Mouse (Mus musculus) left cerebral cortex, adult 9 months (tissue): ENCODE data around the gene Tctex1d2.
A peak's percentile ranks its signal among the peaks of the same experiment; 100 is the strongest.

ENCODE experiments used
- DNase-seq, 2 experiments: peaks; one replicate each; pipeline ENCODE4 v3.0.0; 2022; ENCODE audit warnings: low spot score in 2 of 2

The Tctex1d2 gene

DNA sequence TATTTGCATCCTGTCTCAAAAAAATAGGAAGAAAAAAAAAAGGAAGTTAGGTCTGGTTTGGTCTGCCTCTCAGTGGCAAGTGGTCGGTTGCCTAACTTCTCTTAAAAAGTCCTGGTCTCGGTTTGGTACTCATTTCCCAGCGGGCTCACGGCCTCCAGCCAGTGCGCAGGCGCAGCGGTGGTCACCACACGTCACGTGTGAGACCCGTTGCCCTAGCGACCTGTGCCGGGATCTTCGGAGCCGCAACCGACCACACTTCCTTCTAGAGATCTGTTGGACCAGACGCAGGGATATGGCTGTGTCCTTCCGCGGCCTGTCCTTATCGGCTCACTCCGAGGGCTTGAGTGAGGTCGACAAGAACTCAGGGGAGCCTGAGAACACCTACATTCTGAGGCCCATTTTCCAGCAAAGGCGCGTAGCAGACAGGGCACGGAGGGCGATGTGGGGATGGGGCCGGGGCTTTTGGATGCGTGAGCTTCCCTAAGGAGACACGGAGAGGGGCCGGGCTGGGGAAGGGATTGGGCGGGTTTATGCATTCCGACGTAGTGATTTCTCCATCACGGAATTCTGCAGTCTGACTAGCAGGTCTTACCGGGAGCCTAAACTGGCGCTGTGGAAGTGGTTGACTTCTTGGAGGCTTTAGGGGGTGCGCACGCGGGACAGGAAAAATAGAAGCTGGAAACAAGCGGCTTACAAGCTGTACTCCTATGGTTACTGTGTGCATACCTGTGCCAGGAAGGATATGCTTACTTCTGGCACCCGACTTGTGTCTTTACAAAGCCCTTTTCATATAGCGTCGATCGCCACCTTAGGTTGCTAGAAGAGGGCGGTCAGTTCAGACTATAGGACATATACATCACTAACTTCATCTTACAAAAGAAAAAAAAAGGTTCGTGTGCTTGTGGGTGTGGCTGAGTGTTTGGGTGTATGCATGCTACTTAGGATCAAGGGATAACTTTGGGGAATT is at the start of gene Tctex1d2:
Tctex1d2 (plus strand) TSS at position 186 of the 967 bp plus-strand sequence.
- peak; percentile 87 to 93 for DNase-seq

DNA sequence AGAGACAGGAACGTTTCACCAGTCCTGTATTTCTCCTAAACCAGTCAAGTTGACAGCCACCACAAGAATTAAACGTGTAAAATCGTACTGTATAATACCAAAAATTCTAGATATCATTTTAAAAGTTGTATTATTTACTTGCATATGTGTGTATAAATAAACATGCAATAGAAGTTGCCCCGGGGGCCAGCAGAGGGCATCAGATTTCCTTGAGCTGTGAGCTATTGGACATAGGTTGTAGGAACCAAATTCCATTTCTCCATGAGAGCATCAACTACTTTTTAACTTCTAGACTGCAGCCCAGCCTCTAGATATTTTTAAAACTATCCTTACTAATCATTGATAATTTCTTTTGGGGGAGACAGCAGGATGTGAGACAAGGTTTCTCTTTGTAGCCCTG is 48.2 kb upstream of the Tctex1d2 start:
- peak in 1 of 2 experiments; percentile 28 for DNase-seq

DNA sequence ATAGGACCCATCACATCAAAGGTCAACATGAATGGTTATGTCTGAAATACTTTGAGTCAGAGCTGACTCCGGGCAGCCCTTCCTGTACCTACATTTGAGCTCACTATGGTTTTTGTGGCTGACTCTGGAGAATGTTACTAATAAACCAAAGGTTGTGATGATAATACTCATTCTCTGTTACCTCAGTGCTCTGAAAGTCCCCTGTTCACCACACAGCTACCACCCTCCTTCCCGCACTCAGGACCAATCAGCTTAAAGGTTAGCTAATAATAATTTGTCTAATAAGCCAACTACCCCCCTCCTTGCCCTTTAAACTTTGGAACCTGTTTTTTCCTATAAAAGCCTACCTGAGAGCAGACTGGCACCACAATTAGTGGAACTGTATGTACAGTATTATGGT is 39.9 kb upstream of the Tctex1d2 start:
- DNase-seq: no peak

DNA sequence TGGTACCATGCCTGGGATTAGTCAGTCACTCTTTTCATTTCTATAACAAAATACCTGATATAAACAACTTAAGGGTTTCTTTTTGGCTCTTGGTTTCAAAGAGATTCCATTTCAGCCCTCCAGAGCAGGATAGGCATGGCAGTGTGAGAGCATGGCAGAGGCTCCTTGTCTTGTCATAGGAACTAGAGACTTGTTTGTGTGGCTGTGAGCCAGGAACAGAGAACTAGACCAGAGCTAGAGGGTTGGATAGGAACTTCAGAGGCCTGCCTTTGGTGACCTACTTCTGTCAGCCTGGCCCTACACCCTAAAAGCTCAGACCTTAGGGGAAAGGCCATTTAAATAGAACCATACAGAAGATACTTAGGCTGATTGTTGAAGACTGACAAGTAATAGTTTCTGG is 36.6 kb upstream of the Tctex1d2 start:
- no peak for DNase-seq

DNA sequence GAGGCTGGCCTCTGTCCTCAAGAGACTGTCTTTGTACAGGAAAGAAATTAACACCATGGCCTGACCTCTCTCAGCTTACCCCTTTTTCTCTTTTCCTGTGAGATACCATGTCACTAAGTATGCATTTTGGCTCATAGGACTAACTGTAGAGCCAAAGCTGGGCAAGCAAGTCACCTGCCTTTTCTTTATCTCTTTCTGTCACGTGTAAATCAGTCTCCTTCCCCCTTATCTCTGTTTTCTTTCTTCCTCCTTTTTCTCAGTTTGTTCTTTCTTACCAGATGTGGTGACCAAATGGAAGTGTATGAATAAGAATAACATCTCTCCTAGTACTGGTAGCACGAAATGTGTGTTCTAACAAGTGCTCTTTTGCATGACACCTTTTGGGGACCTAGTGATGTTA is 34.6 kb upstream of the Tctex1d2 start:
- DNase-seq: no peak

DNA sequence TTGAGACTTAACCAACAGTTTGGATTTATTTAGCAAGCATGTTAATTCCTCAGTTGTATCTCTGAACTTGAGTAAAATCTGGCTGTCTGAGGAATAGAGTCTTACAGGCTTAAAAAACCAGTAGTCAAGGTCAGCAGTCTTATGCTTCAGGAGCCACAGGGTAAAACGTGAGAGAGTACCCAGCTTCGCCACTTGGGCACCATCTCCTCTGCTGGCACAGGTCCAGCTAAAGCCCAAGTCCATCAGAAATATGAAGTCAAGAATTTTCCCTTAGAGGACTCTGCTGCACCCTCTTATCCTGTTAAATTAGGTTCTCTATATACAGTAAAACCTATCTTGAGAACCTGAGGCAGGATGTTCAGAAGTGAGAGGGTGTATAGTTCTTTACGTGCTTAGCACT is 32.7 kb upstream of the Tctex1d2 start:
- no peak for DNase-seq

DNA sequence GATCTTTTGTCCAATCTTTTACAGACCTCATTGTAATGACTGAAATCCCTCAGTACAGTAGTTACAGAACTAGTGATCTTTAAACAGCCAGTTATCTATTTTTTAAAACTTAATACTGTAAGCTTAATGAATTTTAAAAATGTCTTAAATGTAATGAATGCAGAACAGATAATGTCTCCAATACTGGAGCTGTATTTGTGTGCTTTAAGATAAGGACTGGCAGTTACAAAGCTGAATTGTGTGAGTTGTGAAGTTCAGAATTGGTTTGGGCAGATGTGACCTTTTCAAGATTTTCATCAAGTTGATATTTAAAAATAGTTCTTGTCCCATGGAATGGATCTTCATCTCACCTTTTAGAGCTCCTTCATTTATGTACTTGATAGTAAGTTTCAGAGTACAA is 30.5 kb upstream of the Tctex1d2 start:
- no peak for DNase-seq

DNA sequence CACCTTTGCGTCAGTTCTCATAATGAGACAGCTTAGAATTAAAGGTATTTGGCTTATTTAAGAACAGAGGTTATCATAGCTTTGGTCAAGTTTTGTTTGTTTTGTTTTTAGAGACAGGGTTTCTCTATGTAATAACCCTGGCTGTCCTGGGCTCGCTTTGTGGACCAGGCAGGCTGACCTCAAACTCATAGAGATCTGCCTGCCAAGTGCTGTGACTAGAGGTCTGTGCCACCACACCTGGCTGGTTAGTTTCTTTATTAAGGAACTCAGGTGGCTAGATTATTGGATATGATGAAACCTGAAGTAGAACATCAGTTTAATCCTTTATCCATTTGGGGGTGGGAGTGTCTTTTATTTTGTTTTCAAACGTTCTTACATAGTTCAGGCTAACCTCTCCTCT is 29.7 kb upstream of the Tctex1d2 start:
- DNase-seq: no peak

DNA sequence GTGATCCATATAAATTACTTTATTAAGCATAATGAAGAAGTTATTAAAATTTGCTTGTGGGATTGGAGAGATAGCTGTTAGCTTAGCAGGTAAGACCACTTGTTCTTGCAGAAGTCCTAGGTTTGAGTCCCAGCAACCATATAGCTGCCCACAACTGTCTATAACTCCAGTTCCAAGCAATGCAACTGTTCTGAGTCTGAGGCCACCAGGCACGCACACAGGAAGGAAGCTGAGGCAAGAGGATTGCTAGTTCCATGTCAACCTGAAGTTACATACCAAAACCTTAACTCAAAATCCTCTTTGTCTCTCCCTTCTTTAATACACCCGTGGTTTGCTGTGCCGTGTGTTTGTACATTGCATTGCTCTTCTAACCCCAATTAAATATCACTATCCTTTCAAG is 28.6 kb upstream of the Tctex1d2 start:
- no peak for DNase-seq

DNA sequence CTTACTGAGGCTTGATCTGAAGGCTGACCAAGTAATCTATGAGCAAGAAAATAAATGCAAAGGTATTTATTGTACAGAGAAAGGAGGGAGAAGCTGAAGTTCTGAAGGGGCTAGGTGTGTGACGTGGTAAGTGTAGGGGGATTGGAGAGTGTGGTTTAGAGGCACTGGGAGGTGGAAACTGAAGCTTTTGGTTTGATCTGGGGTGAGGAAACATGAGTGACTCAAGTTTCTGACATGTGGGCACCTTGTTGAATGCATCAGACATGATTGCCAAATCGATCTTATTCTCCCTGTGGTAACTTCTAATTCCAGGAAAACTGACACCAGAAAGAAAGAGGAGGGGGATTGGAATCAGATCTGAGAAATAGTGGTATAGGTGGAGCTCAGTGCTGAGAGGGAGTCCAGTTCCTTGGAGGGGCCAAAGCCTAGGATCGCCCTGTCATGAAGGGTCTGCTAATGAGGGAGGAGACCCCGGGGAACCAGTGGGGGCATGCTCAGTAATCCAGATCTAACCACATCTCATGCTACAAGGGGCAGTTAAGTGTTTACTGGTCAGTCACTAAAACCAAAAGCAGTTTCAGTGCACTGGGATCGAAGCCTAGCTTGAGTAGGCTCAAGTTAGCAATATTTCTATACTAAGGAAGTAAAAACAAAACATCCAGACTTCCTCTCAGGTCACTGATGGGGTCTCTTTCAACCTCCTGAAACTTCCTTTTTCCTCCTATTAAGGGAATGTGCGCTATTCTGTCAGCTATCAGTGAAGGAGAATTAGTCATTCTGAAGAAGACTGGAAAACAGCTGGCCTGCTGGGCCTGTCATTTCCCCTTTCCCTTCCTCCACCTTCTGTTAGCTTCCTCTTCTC is 23.6 kb upstream of the Tctex1d2 start:
- no peak for DNase-seq

DNA sequence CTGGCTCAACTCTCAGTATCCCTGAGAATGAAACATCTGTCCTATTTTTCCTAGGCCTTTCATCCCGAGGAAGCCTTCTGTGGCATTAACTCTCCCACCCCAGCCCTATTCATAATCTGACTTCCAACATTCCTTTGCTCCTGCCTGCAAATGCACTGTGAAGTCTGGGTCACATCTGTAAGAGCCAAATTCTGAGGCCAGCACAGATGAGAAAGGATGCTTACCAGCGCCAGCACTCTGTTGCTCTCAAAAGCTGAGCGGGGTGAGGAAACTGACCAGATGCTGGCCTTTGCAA is 23.0 kb upstream of the Tctex1d2 start:
- DNase-seq: no peak

DNA sequence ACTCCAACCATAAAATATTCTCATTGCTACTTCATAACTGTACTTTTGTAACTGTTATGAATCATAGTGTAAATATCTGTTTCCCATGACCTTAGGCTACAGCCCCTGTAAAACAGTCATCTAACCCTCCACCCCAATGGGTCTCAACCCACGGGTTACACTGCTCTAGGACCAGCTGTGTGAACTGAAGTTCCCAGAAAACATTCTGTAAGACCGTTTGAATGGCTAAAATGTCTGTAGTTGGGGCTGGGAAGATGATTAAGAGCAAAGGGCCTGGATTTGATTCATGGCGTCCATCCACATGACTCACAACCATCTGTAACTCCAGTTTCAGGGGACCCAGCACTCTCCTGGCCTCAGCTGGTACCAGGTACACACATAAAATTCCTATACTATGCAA is 21.3 kb upstream of the Tctex1d2 start:
- no peak for DNase-seq

DNA sequence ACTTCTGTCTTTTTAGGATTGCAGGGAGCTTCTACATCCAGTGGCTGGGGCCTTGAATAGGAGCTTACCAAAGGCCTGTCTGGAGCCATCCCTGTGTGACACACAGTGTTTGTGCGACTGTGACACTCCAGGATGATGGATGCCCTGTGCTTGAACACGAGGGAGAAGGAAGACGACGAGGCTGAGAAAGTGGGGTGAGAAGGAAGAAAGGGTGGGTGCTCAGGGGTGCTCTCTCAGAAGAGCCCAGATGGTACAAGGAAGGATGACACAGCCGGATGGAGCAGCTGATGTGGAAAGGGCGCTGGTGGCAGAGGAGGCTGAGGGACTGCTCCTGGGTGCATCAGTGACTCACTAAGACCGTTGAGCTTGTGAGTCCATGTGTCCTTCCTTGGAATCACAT is 19.2 kb upstream of the Tctex1d2 start, which contains the start of gene Tm4sf19:
Tm4sf19 (plus strand) TSS at position 240 of the 400 bp plus-strand sequence.
- DNase-seq: no peak

DNA sequence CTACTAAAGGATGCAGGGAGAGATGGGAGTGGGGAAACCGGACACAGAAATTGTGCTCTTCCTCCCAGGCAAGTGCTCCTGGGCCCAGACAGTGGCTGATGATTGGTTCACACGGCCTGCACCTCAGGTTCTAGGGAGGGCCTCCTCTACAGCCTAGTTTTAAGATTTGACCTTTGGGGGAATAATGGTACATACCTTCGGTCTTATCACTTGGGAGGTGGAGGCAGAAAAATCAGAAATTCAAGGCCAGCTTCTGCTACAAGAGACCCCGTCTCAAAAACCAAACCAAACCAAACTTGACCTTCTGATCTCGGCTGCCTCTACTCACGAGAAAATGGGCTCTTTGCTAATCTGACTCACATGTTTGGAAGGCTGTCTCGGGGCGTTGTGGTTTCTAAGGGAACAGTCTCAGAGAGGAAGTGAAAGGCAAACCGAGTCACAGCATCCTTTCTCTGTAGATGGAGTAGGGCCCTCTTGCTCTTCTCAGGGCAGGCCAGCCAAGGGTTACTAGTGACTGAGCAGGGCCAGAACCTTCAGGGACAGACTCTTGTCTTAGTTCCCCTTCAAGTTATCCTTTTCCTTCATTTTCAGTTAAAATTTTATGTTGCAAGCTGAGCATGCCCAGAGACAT is 18.1 kb upstream of the Tctex1d2 start:
- no peak for DNase-seq

DNA sequence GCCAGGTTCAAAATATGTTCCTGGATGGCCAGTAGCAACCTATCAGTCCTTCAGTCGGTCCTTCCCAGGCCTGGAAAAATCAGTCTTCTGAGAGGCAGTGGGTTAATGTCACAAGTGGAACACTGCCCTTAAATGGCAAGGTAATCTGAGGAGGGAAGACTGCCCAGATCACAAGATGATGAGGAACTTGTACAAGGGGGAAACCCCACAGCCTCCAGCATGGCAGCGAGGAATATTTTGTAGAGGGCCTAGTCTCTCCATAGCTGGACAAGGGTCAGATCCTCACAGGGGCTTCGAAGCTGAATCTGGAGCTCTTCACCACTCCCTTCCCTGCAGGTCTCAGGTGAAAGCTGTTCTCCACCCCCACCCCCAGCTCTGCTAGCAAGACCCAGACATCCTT is 16.7 kb upstream of the Tctex1d2 start:
- DNase-seq: no peak

DNA sequence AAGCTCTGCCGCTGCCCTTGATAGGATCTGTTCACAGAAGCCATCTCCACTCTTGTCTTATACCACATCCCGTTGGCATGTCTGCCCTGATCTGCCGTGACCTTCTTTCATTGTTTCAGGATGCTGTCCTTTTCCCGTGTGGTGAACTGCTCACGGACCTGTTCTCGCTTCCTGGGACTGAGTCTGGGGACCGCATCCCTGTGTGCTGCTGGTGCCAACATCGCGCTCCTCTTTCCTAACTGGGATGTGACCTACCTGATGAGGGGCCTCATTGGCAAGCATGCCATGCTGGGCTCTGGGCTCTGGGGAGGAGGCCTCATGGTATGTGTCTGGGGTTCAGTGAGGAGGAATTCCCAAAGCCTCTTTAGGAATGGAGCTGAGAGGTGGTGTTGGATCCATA is 13.8 kb upstream of the Tctex1d2 start:
- DNase-seq: no peak

DNA sequence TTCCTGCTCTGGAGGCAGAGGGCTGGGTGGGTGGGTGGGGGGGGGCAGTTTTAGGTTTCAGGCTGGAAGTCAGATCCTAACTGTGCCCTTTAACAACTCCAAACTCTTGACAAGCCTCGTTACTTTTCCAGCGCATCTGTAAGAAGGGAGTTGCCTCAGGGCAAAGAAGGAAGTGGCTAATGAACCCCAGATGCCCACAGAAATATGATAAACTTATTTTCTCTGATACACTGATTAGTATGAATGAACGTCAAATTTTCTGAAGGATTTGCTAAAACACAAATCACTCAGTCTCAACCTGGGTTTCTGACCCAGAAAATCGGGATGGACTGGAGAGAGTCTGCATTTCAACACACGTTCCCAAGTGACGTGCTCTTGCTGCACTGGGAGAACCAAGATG is 12.8 kb upstream of the Tctex1d2 start:
- no peak for DNase-seq

DNA sequence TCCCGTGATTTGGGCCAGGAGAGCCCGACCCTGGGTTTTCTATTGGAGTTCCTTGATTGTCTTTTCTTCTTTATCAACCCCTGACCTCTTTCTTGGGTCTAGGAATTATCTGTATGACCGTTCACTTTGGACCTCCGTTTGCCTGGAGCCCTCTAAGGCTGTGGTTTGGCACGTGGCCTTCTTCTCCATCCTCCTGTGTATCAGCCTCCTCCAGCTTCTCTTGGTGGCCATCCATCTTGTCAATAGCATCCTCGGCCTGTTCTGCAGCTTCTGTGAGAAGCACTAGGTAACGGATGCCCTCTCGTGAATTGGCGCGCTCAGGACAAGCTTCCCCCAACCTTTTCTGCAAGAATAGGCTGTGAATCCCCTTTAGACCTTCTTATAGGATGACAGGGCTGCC is 11.8 kb upstream of the Tctex1d2 start:
- DNase-seq: no peak

DNA sequence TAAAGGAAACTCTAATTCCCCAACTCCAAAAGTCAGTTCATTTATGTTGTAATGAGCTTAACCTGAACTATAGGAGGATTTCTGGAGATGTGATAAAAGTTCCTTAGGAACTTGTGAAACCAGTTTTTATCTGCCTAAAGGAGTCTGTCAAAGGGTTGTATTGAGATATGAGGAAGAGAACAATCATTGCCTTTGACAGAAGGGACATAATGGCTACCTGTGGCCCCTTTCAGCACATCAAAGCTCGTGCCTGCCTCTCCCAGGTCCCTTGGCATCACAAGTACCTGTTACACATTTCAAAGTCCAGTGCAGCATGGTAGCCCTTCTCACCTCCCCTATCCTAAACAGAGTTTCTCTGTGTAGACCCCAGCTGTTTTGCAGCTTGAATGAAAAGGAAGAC is 2.0 kb upstream of the Tctex1d2 start:
- no peak for DNase-seq

DNA sequence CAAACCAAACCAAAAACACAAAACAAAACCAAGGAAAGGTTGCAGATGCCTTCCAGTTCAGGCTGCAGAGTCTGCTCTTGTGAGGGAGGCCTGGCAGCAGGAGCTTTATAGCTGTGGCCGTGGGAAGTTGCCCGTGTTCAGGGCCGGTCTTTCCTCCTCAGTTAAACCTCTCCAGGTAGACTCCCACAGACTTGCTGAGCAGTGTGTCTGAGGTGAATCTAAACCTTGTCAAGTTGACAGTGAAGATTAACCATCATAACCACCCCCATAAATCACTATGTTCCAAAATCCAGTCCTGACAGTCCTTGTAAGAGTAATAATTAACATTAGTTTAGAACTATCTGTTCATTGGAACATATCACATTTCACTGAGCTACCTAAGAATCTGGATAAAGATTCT is 8.0 kb downstream of the Tctex1d2 start:
- no peak for DNase-seq

DNA sequence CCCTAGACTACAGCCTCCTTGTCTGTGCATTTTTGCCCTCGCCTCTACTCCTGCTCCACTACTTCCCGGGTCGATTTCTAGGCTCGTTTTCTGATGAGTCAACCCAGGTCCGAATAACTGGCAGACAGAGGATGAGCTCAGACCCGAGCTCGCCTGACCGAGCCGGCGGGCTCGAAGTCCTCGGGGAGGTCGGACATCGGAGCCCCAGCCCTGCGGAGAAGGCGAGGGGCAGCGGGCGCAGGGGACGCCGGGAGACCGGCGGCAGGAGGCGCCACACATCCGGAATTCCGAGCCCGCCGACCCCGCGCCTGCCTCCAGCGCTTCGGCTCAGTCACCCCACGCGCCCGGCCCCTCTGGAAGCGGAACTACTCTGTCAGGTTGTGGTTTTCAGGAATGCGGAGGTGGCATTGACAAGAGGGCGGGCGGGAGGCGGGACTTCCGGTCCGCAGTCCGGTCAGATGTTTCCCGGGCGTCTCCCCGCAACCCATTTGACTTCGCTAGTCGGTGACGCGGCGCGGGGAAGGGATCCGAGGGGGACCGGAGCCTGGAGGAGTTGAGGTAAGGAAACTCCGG is 11.1 kb downstream of the Tctex1d2 start, which contains the start of gene Pcyt1a:
Pcyt1a (plus strand) TSS at position 448 of the 573 bp plus-strand sequence.
- DNase-seq: peak; percentile 73 to 88

DNA sequence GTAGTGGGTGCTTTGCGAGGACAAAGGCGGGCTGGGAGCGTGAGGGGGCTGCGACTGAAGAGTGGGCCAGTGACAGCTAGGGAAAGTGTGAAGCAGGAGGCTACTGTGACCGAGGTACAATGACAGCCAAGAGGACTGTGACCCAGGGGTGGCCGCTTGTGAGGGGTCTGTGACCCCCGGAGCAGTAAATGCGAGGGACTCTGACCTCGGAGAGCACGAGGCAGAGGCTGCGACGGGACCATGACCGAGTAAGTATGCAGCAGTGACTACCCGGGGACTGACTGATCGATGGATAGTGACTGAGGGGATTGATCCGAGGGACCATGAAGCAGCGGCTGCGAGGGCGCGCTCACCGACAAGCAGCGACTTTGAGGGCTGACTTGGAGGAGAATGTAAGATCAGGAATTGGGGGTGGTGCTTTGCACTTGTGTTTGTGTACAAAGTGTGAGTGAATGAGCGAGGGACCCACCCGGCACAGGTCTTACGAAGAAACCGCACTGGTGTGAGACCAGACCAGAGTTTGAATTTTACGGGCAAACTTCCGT is 11.6 kb downstream of the Tctex1d2 start:
- DNase-seq: no peak
